Mouse (Mus musculus) liver, embryonic 14.5 days (tissue): ENCODE results near the gene Vmn2r84.

ENCODE experiments used
- CTCF ChIP-seq: IDR thresholded peaks from 2 replicates; pipeline ENCODE4 v1.5.1; 2016; ENCODE audit warnings: antibody characterized with exemption, low read depth, control low read depth
- EP300 ChIP-seq: IDR thresholded peaks from 2 replicates; pipeline ENCODE4 v1.6.1; 2016; ENCODE audit warnings: antibody characterized with exemption, low read depth

GRCm38 (mm10) chr10:130372491-130373173 lies 21.5 kb downstream of the Vmn2r84 start:
- no peak for TF ChIP-seq CTCF
- no peak; the same call in 1 of the 2 replicates for TF ChIP-seq EP300
